Mouse (Mus musculus) kidney, adult 2 months (tissue): ENCODE results near the gene Sart1.

Experiments used
- CTCF ChIP-seq: fragments of 200-500 bp; conservative IDR thresholded peaks from 2 replicates; pipeline ENCODE4 v1.5.1; 2011; ENCODE audit warnings: low read depth, mild to moderate bottlenecking, control low read depth, low read length, moderate library complexity, mixed read lengths; ENCODE audit not compliant: insufficient read depth, insufficient read length
- POLR2A ChIP-seq: fragments of 200-500 bp; IDR thresholded peaks from one replicate; pipeline ENCODE4 v1.6.1; 2011; ENCODE audit warnings: low read depth, low read length, control low read depth

DNA sequence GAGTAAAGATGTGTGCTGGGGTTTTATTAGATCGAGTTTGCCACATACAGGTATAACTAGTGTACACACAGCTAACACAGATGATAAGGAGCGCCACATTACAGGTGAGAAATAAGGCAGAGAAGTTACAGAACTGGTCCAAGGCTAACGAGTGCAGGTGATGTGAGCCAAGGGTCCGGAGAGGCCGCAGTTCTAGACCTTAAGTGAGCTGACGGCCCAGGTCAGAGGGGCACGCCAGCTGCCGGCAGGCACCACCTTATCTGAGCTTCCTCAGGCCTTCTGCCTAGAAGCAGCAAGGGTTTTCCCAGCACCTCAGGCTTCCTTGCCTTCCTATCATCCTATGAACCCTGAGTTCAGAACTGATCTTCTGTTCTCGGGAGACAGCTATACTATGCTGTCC lies 31.1 kb upstream of the Sart1 start:
- TF ChIP-seq POLR2A (no peak), CTCF (no peak)
